Mouse (Mus musculus): Measurements from ENCODE around the gene Coro1a.
"Not testable (repeated sequence)": the region's sequence is repeated elsewhere in the genome, so short reads cannot be mapped to it uniquely, and the experiment has no call there.

Coro1a gene

DNA sequence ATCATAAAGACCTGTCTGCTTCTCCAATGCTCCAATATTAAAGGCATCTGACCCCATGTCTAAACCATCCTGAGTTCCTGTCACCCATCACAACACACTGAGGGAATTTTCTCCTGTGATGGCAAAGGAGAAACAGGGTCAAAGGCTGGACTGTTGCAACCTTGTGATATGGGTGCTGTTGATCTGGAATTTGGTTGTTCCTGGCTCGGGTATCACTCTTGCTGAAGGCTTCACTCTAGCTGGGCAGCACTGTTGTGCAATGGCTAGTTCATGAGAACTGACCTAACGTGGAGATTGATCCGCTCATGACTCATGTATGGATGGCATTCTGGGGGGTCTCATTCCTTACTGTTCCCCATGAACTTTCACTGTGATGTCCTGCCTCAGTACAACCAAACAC lies 18.6 kb downstream of the Coro1a start:
- DNase-seq (ENCODE audit: low read depth, low spot score): no peak

DNA sequence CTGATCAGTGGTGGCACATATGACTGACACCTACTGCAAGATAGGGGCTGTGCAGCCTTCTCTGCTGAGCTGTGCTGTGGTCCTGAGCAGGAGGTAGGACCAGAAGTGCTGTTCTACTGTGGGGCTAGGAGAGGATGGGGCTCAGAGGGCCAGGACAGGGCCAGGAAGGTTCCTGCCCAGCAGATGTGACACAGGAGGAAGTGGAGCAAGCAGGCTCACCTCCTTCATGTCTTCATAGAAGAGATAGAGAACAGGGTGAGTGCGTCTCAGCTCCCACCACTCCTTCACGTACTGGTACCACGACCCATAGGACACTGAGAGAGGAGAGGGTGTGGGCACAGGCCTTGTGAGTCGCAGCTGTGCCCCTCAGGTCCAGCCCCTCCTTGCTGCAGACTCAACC lies 19.4 kb downstream of the Coro1a start:
- not testable (repeated sequence) for DNase-seq (ENCODE audit: low read depth, low spot score)

DNA sequence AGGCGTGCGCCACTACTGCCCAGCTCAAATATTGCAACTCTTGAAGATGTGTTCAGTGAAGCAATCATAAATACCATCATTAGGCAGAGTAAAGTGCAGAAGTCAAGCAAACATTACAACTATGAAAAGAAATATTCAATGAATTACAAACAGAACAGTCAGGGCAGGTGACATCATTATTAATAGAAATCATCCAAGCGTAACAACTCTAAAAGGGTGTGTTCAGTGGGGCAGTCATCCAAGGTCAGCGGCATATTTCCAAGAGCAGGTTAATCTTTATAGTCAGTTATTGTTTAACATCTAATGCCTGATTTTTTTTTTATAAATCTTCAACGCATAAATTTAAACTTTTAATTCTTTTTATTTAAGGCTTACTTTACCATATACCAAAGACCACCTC lies 26.4 kb downstream of the Coro1a start:
- no peak for DNase-seq (ENCODE audit: low read depth, low spot score)

DNA sequence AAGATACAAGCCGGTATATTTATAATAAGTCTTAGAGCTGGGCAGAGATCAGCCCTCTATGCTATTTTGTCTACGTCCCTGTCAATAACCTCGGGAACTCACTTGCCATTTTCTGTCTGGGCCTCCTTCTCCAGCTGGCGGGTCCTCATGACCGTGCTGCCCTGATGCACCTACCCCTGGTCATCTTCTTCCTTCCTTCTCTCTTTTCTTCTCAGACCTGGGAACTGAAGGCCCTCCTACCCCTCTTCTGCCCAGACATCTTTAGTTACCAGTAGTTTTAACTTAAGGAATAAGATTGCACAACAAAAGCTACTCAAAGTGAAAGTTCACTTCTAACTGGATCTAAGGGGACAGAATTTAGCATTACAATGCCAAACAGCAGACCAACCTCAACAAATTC lies 27.9 kb downstream of the Coro1a start:
- no peak for DNase-seq (ENCODE audit: low read depth, low spot score)

GRCm38 (mm10) chr7:126678545-126679341 lies 28.8 kb downstream of the Coro1a start:
- DNase-seq (ENCODE audit: low read depth, low spot score): no peak

- DNase-seq (ENCODE audit: low read depth, low spot score): no peak
These were observed 30.9 kb downstream of the Coro1a start for GRCm38 (mm10) chr7:126676631-126677220.

DNA sequence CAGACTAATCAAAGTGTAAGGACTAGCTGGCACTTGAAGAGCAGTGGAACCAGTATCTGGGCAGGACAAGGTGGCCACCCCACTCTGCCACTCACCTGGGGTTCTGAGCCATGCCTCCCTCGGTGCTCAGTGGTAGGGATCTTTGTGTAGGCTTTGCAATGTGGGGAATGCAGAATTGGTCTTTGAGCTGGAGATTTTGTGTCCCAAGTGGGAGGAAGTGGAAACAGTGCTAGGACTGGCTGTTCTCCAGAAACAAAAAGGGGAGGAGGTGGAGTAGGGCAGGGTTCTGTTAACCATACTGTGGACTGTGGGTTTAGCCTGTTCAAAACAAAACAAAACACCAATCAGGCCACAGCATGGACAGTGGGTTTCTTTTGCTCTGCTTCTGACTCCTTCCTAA lies 31.4 kb downstream of the Coro1a start, which contains the start of gene Sult1a1:
Gene Sult1a1 (minus strand): TSS at position 226 of the 400 bp plus-strand sequence.
- no peak for DNase-seq (ENCODE audit: low read depth, low spot score)

DNA sequence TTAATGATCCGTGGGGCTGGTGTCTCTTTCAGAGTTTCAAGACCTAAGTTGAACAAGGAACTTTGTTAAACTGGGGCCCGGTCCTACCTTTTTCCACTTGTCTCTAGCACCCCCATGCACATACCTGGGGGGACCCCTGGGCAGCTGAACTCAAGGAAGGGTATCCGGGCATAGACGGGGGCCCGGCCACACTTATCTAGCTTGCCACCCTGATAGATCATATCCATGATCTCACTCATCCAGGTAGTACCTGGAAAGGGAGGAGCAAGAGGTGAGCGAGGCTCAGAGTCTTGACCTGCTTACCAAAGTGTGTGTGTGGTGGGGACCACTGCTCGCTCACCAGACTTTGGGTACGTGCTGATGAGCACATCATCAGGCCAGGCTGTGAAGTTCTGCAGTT lies 32.5 kb downstream of the Coro1a start:
- no peak for DNase-seq (ENCODE audit: low read depth, low spot score)

DNA sequence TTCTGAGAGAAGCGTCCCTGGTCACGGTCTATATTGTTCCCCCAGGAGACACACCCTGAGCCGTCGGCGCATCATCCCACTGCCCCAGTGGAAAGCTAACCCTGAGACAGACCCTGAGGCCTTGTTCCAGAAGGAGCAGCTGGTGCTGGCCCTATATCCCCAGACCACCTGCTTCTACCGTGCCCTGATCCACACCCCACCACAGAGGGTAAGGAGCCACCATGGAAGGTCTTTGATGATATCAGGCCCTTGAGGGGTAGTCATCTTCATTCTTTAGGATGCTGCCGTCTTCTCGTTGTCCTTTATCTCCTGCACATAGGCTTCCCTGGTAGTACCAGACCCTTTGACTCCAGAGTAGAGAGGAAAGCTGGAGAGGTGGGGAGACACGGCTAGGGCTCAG lies 35.5 kb downstream of the Coro1a start:
- no peak for DNase-seq (ENCODE audit: low read depth, low spot score)

DNA sequence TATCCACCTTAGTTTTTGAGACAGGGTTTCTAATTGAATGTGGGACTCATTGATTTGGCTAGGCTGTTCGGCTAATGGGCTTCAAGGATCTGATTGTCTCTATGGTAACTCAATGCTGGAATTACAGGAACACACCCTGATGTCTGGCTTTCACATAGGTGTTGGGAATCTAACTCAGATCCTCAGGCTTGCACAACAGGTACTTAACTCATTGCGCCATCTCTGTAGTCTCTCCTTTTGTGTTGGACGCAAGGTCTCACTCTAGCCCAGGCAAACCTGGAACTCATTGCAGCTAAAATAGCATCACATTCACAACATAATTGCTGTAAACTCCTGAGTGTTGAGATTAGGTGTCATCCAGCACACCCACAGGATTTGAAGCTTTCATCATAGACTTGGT lies 37.4 kb downstream of the Coro1a start:
- DNase-seq (ENCODE audit: low read depth, low spot score): no peak

DNA sequence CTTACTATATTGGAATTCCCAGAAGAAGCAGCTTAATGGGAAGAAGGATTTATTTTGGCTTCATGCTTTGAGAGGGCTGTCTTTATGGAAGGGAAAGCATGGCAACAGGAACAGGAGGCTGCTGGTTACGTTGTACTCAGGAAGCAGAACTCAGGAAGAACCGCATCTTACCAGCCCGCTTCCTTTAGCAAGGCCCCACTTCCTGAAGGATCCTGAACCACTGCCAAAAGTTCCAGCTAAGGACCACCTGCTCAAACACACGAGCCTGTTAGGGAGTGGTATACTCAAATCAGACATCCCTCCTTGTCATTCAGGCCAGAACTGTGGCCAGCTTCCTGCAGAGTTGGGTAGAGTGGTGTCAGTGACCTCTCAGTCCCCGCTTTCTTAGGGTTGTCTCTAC lies 39.1 kb downstream of the Coro1a start:
- DNase-seq (ENCODE audit: low read depth, low spot score): no peak

DNA sequence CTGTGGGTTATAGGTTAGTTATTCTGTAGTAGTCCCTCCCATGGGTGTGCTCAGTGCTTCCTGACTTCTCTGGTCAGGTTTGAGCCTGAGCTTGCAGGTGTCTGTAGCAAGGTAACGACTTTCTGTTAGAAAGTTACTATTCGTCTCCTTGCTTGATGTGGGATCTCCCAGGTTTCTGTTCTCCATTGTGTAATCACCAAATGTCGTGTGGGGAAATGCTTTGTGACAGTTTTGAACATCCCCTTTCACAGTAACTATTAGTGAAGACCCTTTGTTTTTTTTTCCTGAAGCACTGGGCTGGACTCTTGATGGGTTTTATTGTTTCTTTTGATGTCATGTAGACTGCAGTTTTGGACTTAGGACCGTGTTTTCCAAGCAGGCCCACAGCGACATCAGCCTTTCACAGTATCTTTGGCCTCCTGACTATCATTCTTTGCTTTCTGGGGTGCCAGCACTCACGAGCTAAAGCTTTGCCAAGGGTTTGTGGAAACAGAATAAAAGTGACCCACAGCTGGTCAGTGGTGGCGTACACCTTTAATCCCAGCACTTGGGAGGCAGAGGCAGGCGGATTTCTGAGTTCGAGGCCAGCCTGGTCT lies 40.0 kb downstream of the Coro1a start:
- DNase-seq (ENCODE audit: low read depth, low spot score): no peak

GRCm38 (mm10) chr7:126665269-126665668 lies 42.3 kb downstream of the Coro1a start:
- no peak for DNase-seq (ENCODE audit: low read depth, low spot score)

DNA sequence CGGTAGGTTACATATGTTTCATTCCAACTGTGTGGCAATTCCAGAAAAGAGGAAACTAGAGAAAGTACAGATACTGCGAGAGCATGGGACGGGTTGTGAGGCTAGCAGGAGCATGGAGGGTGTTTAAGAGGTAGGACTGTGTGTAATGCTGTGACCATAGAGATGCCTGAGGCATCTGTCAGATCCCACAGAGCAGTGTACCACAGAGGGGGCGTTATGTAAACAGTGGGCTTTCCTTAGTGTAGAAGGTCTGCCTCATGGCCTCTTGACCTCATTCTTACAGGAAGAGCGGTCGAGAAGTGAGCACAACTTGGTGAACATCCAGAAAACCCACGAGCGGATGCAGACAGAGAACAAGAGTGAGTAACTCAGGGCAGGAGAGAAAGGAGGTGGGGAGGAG lies 43.9 kb downstream of the Coro1a start:
- no peak for DNase-seq (ENCODE audit: low read depth, low spot score)

- DNase-seq (ENCODE audit: low read depth, low spot score): no peak
These were observed 47.8 kb downstream of the Coro1a start for GRCm38 (mm10) chr7:126659771-126660170.

- no peak for DNase-seq (ENCODE audit: low read depth, low spot score)
These were observed 50.1 kb downstream of the Coro1a start for GRCm38 (mm10) chr7:126657522-126657921.

DNA sequence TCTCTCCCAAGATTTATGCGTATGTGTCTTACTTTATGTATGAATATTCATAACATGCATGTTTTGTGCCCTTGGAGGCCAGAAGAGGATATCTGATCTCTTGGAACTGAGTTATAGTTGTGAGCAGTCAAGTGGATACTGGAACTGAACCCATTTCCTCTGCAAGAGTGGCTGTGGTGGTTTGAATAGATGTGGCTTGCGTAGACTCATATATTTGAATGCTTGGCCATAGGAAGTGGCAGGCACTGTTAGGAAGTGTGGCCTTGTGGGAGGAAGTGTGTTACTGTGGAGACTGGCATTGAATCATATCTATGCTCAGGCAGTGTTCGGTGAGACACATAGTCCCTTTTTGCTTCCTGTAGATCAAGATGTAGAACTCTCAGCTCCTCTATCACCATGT lies 51.9 kb downstream of the Coro1a start:
- peak; percentile 61 for DNase-seq (ENCODE audit: low read depth, low spot score)

DNA sequence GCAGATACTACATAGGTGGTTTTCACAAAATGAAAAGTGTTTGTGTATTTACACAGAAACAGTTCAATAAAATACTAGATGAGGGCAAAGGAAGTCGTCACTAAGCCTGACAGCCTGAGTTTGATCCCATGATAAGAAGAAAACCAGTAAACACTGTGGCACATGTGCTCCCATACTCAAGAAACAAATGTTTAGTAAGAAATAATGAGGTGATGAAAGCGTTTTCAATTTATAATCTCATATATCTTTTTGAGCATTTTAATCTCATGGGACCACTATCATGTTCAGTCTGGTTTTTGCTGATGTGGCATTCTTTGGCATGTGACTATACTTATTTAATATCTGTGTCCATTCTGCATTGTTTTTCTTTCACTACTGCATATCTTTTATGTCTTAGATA lies 53.6 kb downstream of the Coro1a start:
- peak; percentile 34 for DNase-seq (ENCODE audit: low read depth, low spot score)

DNA sequence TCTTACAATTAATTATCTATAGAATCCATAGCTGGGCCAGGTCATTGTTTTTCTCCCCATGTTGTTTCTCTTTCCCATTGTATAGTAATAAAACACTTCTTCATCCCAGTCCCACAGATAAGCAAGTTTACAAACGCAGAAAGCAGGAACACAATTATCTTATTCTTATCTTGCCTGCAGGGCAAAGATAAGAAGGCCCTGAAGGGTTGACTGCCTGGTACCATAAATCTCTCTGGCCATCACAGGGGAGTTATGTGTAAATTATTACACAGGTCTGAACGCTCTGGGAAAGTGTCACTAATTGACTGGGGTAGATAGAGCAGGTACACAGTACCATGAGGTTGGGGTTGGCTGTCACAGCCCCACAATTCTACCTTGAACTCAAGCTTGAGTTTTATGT lies 56.7 kb downstream of the Coro1a start:
- DNase-seq (ENCODE audit: low read depth, low spot score): no peak
